Mouse (Mus musculus) forebrain, embryonic 10.5 days (tissue): Measurements from ENCODE around the gene Rest. TPM values are rescaled to one million over a fixed set of nuclear protein-coding genes. Genes with fewer than 3 reads are reported as not detected.
A peak's percentile ranks its signal among the peaks of the same experiment; 100 is the strongest.

Experiments used
- DNase-seq: peaks from one replicate; pipeline ENCODE4 v3.0.0-alpha.2; 2017; ENCODE audit warnings: low spot score; ENCODE audit errors: extremely low spot score
- H3K27ac ChIP-seq: fragments of 300-500 bp; sonication (generic); 2 replicates; pipeline ENCODE4 v1.5.1; 2016; ENCODE audit warnings: mild to moderate bottlenecking
- H3K27me3 ChIP-seq: fragments of 300-500 bp; sonication (generic); 2 replicates; pipeline ENCODE4 v1.6.1; 2016; ENCODE audit warnings: mild to moderate bottlenecking; ENCODE audit not compliant: poor library complexity, severe bottlenecking
- H3K36me3 ChIP-seq: fragments of 300-500 bp; sonication (generic); replicated peaks from 2 replicates; pipeline ENCODE4 v1.6.1; 2016; ENCODE audit warnings: mild to moderate bottlenecking, moderate library complexity
- H3K4me1 ChIP-seq: fragments of 300-500 bp; sonication (generic); 2 replicates; pipeline ENCODE4 v1.6.1; 2016
- H3K4me3 ChIP-seq: fragments of 300-500 bp; sonication (generic); 2 replicates; pipeline ENCODE4 v1.5.1; 2016; ENCODE audit warnings: mild to moderate bottlenecking, moderate library complexity
- H3K9me3 ChIP-seq: fragments of 300-500 bp; sonication (generic); 2 replicates; pipeline ENCODE4 v1.6.1; 2016; ENCODE audit warnings: mild to moderate bottlenecking, moderate library complexity
- WGBS: fragments of 180-500 bp; shearing (Covaris S2); methylation state at CpG from one replicate; pipeline ENCODE4 v1.1.7; 2016; 5-methylcytosine and 5-hydroxymethylcytosine counted together
- polyA plus RNA-seq: library from polyadenylated mRNA; unstranded; fragments of >200 nt; fragmentation: Nextera tagmentation; extraction: Ambion mirVana; gene quantifications from 2 replicates; pipeline ENCODE4 v1.2.1, GENCODE M21; 2016

Rest gene
- polyA plus RNA-seq, 1 experiment from 2014 or later, result 22.3 TPM

DNA sequence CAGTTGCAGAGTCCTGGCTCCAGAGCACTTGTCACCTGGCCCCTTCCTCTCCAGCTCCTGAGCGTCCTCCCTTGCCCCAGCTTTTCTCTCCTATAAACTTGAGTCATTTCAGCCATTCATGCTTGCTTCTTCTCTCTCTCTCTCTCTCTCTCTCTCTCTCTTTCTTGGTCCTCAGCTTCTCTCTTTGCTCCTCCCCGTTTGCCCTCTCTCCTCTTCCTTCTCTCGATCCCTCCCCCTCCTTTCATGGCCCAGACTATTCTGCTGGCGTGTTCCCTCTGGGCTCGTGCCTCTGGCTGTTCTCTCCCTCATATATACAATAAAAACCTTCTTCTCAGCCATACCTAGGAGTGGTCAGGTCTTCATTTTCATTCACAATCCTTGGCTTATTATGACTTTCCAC lies 13.6 kb upstream of the Rest start:
- no peak overlapping the region for H3K27ac ChIP-seq
- WGBS, result 62% methylated on average over 5 of the region's 5 CpGs

DNA sequence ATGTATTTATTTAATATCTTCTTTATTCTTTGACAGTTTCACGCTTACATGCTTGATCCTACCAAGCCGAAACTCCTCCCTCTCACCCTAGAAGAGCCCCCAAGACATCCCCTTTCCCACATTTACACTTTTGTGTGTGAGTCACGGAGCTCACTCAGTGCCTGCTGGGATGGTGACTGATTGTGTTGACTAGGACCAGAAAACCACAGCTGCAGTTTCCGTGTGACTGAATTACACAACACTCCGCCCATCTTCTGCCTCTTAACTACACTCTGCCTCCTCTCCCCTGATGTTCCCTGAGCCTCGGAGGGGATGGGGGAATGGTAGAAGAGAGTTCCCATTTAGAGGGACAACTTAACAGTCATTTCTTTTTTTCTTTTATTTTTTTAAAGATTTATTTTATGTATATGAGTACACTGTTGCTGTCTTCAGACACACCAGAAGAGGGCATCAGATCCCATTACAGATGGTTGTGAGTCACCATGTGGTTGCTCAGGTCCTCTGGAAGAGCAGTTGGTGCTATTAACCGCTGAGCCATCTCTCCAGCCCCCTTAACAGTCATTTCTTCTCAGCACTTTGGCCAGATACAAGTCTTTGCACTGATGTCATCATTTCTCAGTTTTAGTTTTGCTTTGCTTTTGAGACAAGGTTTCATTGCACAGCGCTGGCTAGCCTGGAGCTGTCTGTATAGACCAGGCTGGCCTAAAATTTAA lies 13.0 kb upstream of the Rest start:
- H3K27ac ChIP-seq, result no peak overlapping the region
- H3K4me1 ChIP-seq, result peaks cover 14% of the 10 kb centered on the region; the same call in 1 of the 2 replicates
- DNase-seq, result no peak
- no peaks in the 10 kb centered on the region for H3K36me3 ChIP-seq
- H3K9me3 ChIP-seq, result no peaks in the 10 kb centered on the region
- H3K27me3 ChIP-seq, result no peaks in the 10 kb centered on the region; the same call in 1 of the 2 replicates
- WGBS, result 76% methylated on average over 8 of the region's 8 CpGs
- no peak overlapping the region for H3K4me3 ChIP-seq

More for the DNA sequence above, 13.6 kb upstream of the Rest start:
- H3K4me1 ChIP-seq, result peaks cover 14% of the 10 kb centered on the region; the same call in 1 of the 2 replicates
- H3K36me3 ChIP-seq, result no peaks in the 10 kb centered on the region
- H3K4me3 ChIP-seq, result no peak overlapping the region
- H3K9me3 ChIP-seq, result no peaks in the 10 kb centered on the region
- DNase-seq, result no peak
- no peaks in the 10 kb centered on the region; the same call in 1 of the 2 replicates for H3K27me3 ChIP-seq

DNA sequence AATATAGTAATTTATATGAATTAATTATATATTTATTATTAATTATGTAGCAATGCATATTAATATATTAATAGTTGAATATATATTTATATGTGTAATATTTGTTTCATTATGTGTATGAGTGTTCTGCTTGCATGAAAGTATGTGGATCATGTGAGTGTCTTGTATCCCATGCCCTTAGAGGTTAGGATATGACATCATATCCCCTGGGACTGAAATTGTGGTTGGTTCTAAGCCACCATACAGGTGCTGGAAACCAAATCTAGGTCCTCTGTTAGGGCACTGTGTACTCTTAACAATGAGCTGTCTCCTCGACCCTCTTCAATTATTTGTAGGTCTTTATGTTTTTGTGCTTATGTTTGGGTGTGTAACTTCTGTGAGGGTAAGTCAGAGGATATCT lies 12.1 kb upstream of the Rest start:
- DNase-seq, result no peak
- peaks cover 14% of the 10 kb centered on the region; the same call in 1 of the 2 replicates for H3K4me1 ChIP-seq
- no peaks in the 10 kb centered on the region for H3K36me3 ChIP-seq
- WGBS, result 82% methylated on average over 1 of the region's 1 CpGs
- H3K4me3 ChIP-seq, result no peak overlapping the region
- no peak overlapping the region for H3K27ac ChIP-seq
- H3K27me3 ChIP-seq, result no peaks in the 10 kb centered on the region; the same call in 1 of the 2 replicates
- no peaks in the 10 kb centered on the region for H3K9me3 ChIP-seq

DNA sequence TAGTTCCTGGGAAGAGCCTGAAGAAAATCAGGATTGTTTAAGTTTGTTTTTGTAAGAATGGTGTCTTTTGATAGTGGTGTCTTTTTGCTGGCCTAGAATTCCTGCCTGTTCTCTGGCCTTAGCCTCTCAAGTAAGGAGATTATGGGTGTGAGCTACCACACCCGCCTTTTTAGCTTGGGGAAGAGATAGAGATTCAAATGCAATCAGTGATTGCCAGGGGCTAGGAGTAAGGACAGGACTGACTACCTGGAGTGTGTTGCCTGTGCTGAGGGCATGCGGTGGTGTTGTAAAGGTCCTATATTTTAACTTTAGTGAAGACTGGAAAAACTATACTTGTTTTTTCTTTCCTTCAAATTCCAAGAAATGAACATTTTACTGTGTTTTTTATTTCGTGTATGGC lies 10.9 kb upstream of the Rest start:
- 67% methylated on average over 3 of the region's 3 CpGs for WGBS
- Histone ChIP-seq H3K4me3 (no peak overlapping the region), H3K4me1 (peaks cover 14% of the 10 kb centered on the region; the same call in 1 of the 2 replicates), H3K36me3 (no peaks in the 10 kb centered on the region), H3K9me3 (no peaks in the 10 kb centered on the region), H3K27me3 (no peaks in the 10 kb centered on the region), H3K27ac (no peak overlapping the region)
- no peak for DNase-seq

DNA sequence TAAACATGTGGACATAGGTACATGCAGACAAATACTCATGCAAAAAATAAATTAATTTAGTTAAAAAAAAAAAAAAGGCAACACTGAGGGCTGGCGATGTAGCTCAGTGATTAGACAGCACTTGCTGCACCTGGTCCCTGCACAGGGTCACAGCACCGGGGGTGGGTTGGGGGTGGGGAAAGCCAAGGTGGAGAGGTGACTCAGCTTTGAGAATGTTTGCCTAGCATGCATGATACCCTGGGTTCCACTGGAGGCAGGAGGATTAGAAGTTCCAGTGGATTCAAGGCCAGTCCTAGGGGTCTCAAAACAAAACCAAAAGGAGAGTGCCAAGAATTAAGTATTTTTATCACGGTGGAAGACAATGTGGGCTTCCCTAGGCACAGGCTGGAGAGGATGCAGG lies 7.7 kb upstream of the Rest start:
- DNase-seq, result no peak
- peaks cover 25% of the 10 kb centered on the region for H3K4me1 ChIP-seq
- WGBS, result 81% methylated on average over 3 of the region's 3 CpGs

DNA sequence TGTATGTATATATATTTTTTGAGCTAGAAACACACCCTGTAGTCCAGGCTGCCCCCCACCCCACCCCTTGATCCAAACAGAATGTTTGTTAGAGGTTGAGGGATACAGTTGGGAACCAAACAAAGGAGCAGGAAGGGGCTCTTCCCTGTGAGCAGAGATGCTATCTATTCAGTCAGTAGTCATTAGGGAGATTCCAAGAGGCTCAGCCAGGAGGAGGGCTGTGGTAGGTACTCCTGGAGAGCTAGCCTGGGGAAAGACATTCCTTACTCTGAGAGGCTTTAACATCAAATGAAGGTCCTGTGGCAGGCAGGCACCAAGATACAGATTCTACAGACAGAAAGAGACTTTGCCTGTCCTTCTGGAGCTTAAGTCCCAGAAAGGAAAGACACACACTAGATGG lies 6.0 kb upstream of the Rest start:
- Histone ChIP-seq H3K9me3 (no peaks in the 10 kb centered on the region), H3K27ac (no peak overlapping the region), H3K36me3 (no peaks in the 10 kb centered on the region), H3K27me3 (peaks cover 18% of the 10 kb centered on the region), H3K4me1 (peaks cover 30% of the 10 kb centered on the region), H3K4me3 (no peak overlapping the region)
- DNase-seq, result no peak

More for the DNA sequence above, 7.7 kb upstream of the Rest start:
- Histone ChIP-seq H3K4me3 (no peak overlapping the region), H3K27me3 (peaks cover 4% of the 10 kb centered on the region; the same call in 1 of the 2 replicates), H3K9me3 (no peaks in the 10 kb centered on the region), H3K27ac (no peak overlapping the region), H3K36me3 (no peaks in the 10 kb centered on the region)

DNA sequence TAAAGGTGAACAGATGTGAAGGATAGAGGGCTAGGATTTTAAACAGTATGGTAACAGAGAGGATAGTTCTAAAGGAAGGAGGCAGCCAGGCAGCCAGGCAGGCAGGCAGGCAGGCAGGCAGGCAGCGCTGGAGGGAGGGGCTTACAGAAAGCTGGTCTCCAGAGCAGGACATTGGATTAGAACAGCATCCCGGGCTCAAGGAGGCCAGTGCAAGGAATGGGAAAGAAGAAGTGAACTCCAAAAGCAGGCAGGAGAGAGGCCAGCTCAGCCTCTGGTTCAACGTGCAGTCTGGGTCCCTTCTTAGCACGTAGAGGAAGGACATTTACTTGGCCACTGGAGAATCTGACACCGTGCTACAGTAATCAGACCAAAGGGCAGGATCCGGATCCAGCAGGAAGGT lies 5.2 kb upstream of the Rest start:
- no peak overlapping the region for H3K27ac ChIP-seq
- peaks cover 19% of the 10 kb centered on the region for H3K27me3 ChIP-seq
- DNase-seq, result no peak
- no peaks in the 10 kb centered on the region for H3K9me3 ChIP-seq
- H3K4me1 ChIP-seq, result peaks cover 38% of the 10 kb centered on the region
- H3K4me3 ChIP-seq, result no peak overlapping the region
- 57% methylated on average over 6 of the region's 6 CpGs for WGBS
- H3K36me3 ChIP-seq, result no peaks in the 10 kb centered on the region

DNA sequence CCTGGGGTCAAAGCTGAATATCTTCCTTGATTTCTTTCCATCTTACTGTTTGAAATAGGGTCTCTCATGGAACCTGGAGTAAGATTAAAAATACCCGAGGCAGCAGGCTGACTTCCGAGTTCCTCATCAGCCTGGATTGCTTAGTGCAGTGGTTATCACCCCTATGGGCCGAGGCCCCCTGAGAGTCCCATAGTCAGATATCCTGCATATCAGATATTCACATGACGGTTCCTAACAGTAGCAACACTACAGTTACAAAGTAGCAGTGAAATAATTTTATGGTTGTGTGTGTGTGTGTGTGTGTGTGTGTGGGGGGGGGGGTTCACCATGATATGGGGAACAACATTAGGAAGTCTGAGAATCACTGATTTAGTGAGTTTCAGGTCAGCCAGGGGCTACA lies 4.2 kb upstream of the Rest start:
- H3K4me3 ChIP-seq, result no peak overlapping the region
- peaks cover 38% of the 10 kb centered on the region for H3K4me1 ChIP-seq
- no peaks in the 10 kb centered on the region for H3K9me3 ChIP-seq
- peaks cover 19% of the 10 kb centered on the region for H3K27me3 ChIP-seq
- H3K36me3 ChIP-seq, result no peaks in the 10 kb centered on the region
- 82% methylated on average over 4 of the region's 4 CpGs for WGBS
- no peak overlapping the region for H3K27ac ChIP-seq
- DNase-seq, result no peak

DNA sequence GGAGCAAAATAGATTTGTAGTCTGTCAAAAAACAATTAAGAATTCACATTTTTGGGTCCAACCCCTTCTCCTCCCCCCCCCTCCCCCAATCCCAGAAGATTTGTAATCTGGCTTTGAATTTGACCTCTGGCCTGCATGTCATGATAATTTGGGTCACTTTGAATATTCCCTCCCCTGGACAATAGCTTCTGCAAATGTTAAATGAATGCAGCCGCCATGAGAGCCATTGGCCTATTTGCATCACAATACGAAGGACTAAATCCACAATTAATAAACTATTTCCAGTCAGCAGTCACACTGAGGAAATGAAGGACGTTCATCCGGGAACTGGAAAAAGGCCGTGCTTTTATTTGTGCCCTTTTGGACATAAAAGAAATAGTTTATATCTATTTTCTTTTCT lies 3.2 kb upstream of the Rest start:
- H3K9me3 ChIP-seq, result no peaks in the 10 kb centered on the region
- no peak overlapping the region for H3K27ac ChIP-seq
- WGBS, result 46% methylated on average over 5 of the region's 5 CpGs
- H3K4me3 ChIP-seq, result no peak overlapping the region
- peaks cover 40% of the 10 kb centered on the region for H3K4me1 ChIP-seq
- no peaks in the 10 kb centered on the region for H3K36me3 ChIP-seq
- DNase-seq, result no peak
- H3K27me3 ChIP-seq, result peaks cover 19% of the 10 kb centered on the region

DNA sequence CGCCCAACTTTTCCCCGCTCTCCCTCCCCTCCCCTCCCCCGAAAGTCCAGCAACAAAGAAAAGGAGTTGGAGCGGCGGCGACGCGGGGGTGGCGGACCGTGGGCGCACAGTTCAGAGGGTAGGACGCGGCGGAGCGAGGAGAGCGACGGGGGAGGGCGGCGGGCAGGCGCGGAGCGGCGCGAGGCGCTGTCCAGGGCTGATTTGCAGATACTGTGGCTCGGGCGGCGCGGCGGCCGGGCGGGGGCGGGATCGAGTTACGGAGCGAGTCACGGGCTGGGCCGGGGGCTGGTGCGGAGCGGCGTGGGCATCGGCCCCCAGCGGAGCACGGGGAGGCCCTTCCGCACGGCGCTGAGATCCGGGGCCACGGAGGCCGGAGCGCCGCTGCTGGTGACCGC lies 377 bp downstream of the Rest start:
- Histone ChIP-seq H3K36me3 (peaks cover 30% of the 10 kb centered on the region), H3K9me3 (peaks cover 4% of the 10 kb centered on the region; the same call in 1 of the 2 replicates), H3K27me3 (peaks cover 15% of the 10 kb centered on the region), H3K4me3 (peak overlapping the region; percentile 99), H3K27ac (peak overlapping the region; percentile 99), H3K4me1 (peaks cover 56% of the 10 kb centered on the region)
- under 1% methylated on average over 36 of the region's 53 CpGs for WGBS
- peak; percentile 71 for DNase-seq

DNA sequence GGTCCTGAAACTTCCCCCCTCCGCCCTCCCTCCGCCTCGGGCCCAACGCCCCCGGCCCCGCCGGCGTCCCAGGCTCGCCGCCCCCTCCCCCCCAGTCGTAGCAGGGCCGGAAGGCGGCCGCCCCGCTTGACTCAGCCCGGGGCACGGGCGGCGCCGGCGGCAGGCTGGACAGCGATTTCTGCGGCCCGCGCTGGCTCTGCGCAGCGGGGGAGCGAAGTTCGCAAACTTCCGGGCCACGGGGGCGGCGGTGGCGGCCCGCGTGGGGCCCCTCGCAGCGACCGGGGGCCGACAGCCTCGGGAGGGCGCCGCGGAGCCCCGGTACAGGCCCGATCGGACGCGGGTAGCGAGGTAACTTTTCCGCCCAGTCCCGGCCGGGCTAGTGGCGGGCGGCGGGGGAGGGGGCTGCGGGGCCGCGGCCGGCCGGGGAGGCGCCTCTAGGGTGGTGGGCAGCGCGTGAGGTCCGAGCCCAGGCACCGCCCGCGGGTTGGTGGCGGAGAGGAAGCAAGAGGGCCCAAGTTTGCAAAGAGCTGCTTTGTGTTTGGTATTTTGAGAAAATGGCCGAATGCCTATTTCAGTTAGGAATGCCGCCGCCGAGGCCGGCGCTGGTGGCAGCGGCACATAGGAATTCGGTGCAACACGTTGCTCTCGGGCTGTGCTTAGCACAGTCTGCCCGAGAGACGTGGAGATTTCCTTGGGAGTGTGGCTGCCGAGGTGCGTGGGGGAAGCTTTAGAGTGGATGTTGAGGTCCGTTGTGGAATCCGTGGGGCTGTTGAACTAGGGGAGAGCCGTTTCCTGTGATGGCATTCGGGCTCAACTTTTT lies 985 bp downstream of the Rest start:
- peak overlapping the region; percentile 99 for H3K4me3 ChIP-seq

DNA sequence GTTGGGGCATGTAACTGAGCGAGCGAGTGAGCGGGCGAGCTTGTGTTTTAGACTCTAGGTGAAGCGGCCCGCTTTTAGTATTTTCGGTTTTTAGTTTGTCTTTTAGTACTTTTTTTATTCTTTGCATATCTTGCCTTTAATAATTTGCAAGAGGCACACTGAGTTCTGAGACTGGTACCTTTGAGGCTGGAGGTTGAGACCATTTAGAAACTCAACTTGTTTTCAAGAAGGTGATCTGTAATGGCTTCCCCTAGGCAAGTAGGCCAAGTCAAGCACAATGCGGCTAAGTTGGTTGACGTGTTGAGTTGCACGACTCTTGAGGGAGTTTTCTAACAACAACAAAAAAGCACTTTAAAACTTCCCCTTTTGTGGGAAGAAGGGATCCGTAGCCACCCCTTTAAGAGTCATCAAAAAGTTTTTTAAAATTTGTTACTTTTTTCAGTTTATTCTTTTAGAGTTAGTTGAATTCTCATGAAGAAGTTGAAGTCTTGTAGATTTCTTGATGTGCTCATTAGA lies 1.7 kb downstream of the Rest start:
- H3K4me1 ChIP-seq, result peaks cover 43% of the 10 kb centered on the region
- peaks cover 4% of the 10 kb centered on the region; the same call in 1 of the 2 replicates for H3K9me3 ChIP-seq
- 3% methylated on average over 11 of the region's 11 CpGs for WGBS
- no peak for DNase-seq
- H3K27me3 ChIP-seq, result peaks cover 15% of the 10 kb centered on the region
- H3K4me3 ChIP-seq, result peak overlapping the region; percentile 99
- H3K27ac ChIP-seq, result peak overlapping the region; percentile 99
- peaks cover 43% of the 10 kb centered on the region for H3K36me3 ChIP-seq

More for the DNA sequence above, 985 bp downstream of the Rest start:
- under 1% methylated on average over 85 of the region's 87 CpGs for WGBS
- peaks cover 15% of the 10 kb centered on the region for H3K27me3 ChIP-seq
- H3K4me1 ChIP-seq, result peaks cover 49% of the 10 kb centered on the region
- peaks cover 36% of the 10 kb centered on the region for H3K36me3 ChIP-seq
- H3K27ac ChIP-seq, result peak overlapping the region; percentile 99
- H3K9me3 ChIP-seq, result peaks cover 4% of the 10 kb centered on the region; the same call in 1 of the 2 replicates
- peak; percentile 75 for DNase-seq
